ENCODE assay signal across 17 mouse cellular contexts in genomic region chr3:29539211-29539610, GRCm38 (mm10).
DNase-seq lines count a peak whose midpoint lies in the region; ATAC-seq and TF ChIP-seq lines count a peak whose summit lies in the region.
"Had no signal": no experiment of that assay in that cellular context is flagged by ENCODE, and none has a peak within 500 bp of the region (broad histone marks: within the 10 kb centered on the region; RNA-seq: fewer than 3 reads in every experiment).

No protein-coding gene starts in this region.

- ATAC-seq in forebrain, embryonic 13.5 days = no peak
- ATAC-seq in lung, embryonic 14.5 days (ENCODE audit: insufficient read depth) = peak; percentile 49; the same call in 1 of the 2 replicates
- ATAC-seq: forebrain, embryonic 15.5 days had no signal

- no peak for TF ChIP-seq CTCF in lung, embryonic 14.5 days (IDR thresholded peaks at IDR 0.05; ENCODE audit: low read depth)

- H3K4me2 ChIP-seq in forebrain, embryonic 13.5 days = no peak overlapping the region
- H3K4me2 ChIP-seq in lung, embryonic 14.5 days = no peak overlapping the region
- H3K4me2 ChIP-seq: embryonic facial prominence, embryonic 15.5 days; forebrain, embryonic 15.5 days; heart, embryonic 11.5 days; hindbrain, embryonic 14.5 days; neural tube, embryonic 12.5 days had no signal

- H3K27ac ChIP-seq in forebrain, embryonic 10.5 days = 0 out of 2 replicates have a peak overlapping the region, but pooled peaks have one; percentile 62
- no peak overlapping the region for H3K27ac ChIP-seq in forebrain, embryonic 13.5 days
- H3K27ac ChIP-seq in lung, embryonic 14.5 days (ENCODE audit: low read depth) = no peak overlapping the region
- H3K27ac ChIP-seq: embryonic facial prominence, embryonic 15.5 days; forebrain, embryonic 15.5 days; hindbrain, embryonic 14.5 days; neural tube, embryonic 12.5 days had no signal

- no peak overlapping the region for H3K4me3 ChIP-seq in forebrain, embryonic 10.5 days
- no peak overlapping the region for H3K4me3 ChIP-seq in forebrain, embryonic 13.5 days
- H3K4me3 ChIP-seq in lung, embryonic 14.5 days (ENCODE audit: low read depth, low read length) = no peak overlapping the region
- H3K4me3 ChIP-seq: embryonic facial prominence, embryonic 15.5 days; forebrain, embryonic 15.5 days; megakaryocyte, embryonic 14.5 days; neural tube, embryonic 12.5 days had no signal

- H3K9ac ChIP-seq in forebrain, embryonic 13.5 days = no peak overlapping the region
- H3K9ac ChIP-seq in lung, embryonic 14.5 days = no peak overlapping the region
- H3K9ac ChIP-seq: embryonic facial prominence, embryonic 15.5 days; forebrain, embryonic 15.5 days; hindbrain, embryonic 14.5 days; neural tube, embryonic 12.5 days had no signal

- H3K9me3 ChIP-seq in forebrain, embryonic 10.5 days = no peaks in the 10 kb centered on the region
- H3K9me3 ChIP-seq in forebrain, embryonic 13.5 days (replicated peaks) = no peaks in the 10 kb centered on the region
- H3K9me3 ChIP-seq in lung, embryonic 14.5 days (ENCODE audit: low read depth, low read length) = no peaks in the 10 kb centered on the region
- H3K9me3 ChIP-seq: embryonic facial prominence, embryonic 15.5 days; forebrain, embryonic 15.5 days; megakaryocyte, embryonic 14.5 days; neural tube, embryonic 12.5 days had no signal

- no peaks in the 10 kb centered on the region for H3K27me3 ChIP-seq in forebrain, embryonic 10.5 days (ENCODE audit: poor library complexity, severe bottlenecking)
- no peaks in the 10 kb centered on the region for H3K27me3 ChIP-seq in forebrain, embryonic 13.5 days
- no peaks in the 10 kb centered on the region for H3K27me3 ChIP-seq in lung, embryonic 14.5 days (ENCODE audit: insufficient read depth, low read length)
- H3K27me3 ChIP-seq: embryonic facial prominence, embryonic 15.5 days; forebrain, embryonic 15.5 days; megakaryocyte, embryonic 14.5 days; neural tube, embryonic 12.5 days had no signal

- no peak for DNase-seq in forebrain, embryonic 10.5 days (ENCODE audit: extremely low spot score, low spot score)
- peak; percentile 64 for DNase-seq in lung, embryonic 14.5 days
- no peak for DNase-seq in lung, postnatal 14 days
- peak; percentile 11 to 54 for DNase-seq in kidney, postnatal 36 days
- DNase-seq in right cerebral cortex, postnatal 10 days (ENCODE audit: low spot score in 2 of 2) = no peak
- DNase-seq in ovary, postnatal 14 days (ENCODE audit: low spot score) = no peak
- DNase-seq in frontal cortex, postnatal 14 days (ENCODE audit: low spot score in 2 of 2) = no peak
- DNase-seq: B cell, adult 2 months; cerebellum, adult 18-20 months; thymus, postnatal 25 days had no signal

- H3K4me1 ChIP-seq in forebrain, embryonic 10.5 days = peaks cover 40% of the 10 kb centered on the region
- peaks cover 15% of the 10 kb centered on the region; the same call in 1 of the 2 replicates for H3K4me1 ChIP-seq in forebrain, embryonic 13.5 days
- no peaks in the 10 kb centered on the region for H3K4me1 ChIP-seq in lung, embryonic 14.5 days (ENCODE audit: insufficient read depth)
- H3K4me1 ChIP-seq: embryonic facial prominence, embryonic 15.5 days; megakaryocyte, embryonic 14.5 days; neural tube, embryonic 12.5 days had no signal

- 80% methylated on average over 2 of the region's 2 CpGs for WGBS in forebrain, embryonic 10.5 days
- WGBS in forebrain, embryonic 13.5 days = 95% methylated on average over 2 of the region's 2 CpGs
- 49% methylated on average over 2 of the region's 2 CpGs for WGBS in lung, embryonic 14.5 days

- no peaks in the 10 kb centered on the region for H3K36me3 ChIP-seq in forebrain, embryonic 10.5 days (replicated peaks)
- no peaks in the 10 kb centered on the region for H3K36me3 ChIP-seq in forebrain, embryonic 13.5 days (ENCODE audit: poor library complexity, severe bottlenecking)
- no peaks in the 10 kb centered on the region for H3K36me3 ChIP-seq in lung, embryonic 14.5 days (ENCODE audit: insufficient read depth)
- H3K36me3 ChIP-seq: embryonic facial prominence, embryonic 15.5 days; forebrain, embryonic 15.5 days; neural tube, embryonic 12.5 days had no signal

Comparison
In these comparisons a context has a peak if more than half of its experiments do, and no peak if none do; other contexts are left out.
1. DNase-seq: peak in lung, embryonic 14.5 days (single experiment) and kidney, postnatal 36 days (2 of 2); none in forebrain, embryonic 10.5 days (single experiment), lung, postnatal 14 days (single experiment), right cerebral cortex, postnatal 10 days (0 of 2), ovary, postnatal 14 days (single experiment) and frontal cortex, postnatal 14 days (0 of 2).